Mouse (Mus musculus) limb, embryonic 15.5 days (tissue): ENCODE data around the gene P3h4. TPM values are rescaled to one million over a fixed set of nuclear protein-coding genes. Genes with fewer than 3 reads are reported as not detected.

Experiments
- ATAC-seq: fragments of 200-750 bp; cut with Nextera tagmentation; 2 replicates; pipeline ENCODE4 v1.8.0; 2017; ENCODE audit warnings: low read depth, moderate TSS enrichment; ENCODE audit not compliant: insufficient number of reproducible peaks, low FRiP score, low TSS enrichment
- H3K27ac ChIP-seq: fragments of 300-500 bp; sonication (generic); 2 replicates; pipeline ENCODE4 v1.5.1; 2015; ENCODE audit warnings: moderate library complexity, mild to moderate bottlenecking, inconsistent platforms
- H3K27me3 ChIP-seq: fragments of 300-500 bp; sonication (generic); 2 replicates; pipeline ENCODE4 v1.6.1; 2015; ENCODE audit warnings: inconsistent platforms
- H3K36me3 ChIP-seq: fragments of 300-500 bp; sonication (generic); 2 replicates; pipeline ENCODE4 v1.6.1; 2015; ENCODE audit warnings: inconsistent platforms
- H3K4me1 ChIP-seq: fragments of 300-500 bp; sonication (generic); 2 replicates; pipeline ENCODE4 v1.6.1; 2015; ENCODE audit warnings: inconsistent platforms
- H3K4me2 ChIP-seq: fragments of 300-500 bp; sonication (generic); 2 replicates; pipeline ENCODE4 v1.6.1; 2015; ENCODE audit warnings: mild to moderate bottlenecking, inconsistent platforms
- H3K4me3 ChIP-seq: fragments of 300-500 bp; sonication (generic); 2 replicates; pipeline ENCODE4 v1.5.1; 2015; ENCODE audit warnings: mild to moderate bottlenecking, inconsistent platforms
- H3K9ac ChIP-seq: fragments of 300-500 bp; sonication (generic); 2 replicates; pipeline ENCODE4 v1.6.1; 2015; ENCODE audit warnings: inconsistent platforms
- H3K9me3 ChIP-seq: fragments of 300-500 bp; sonication (generic); 2 replicates; pipeline ENCODE4 v1.6.1; 2016; ENCODE audit warnings: inconsistent platforms
- WGBS: fragments of 180-500 bp; shearing (Covaris S2); methylation state at CpG from one replicate; pipeline ENCODE4 v1.1.7; 2015; 5-methylcytosine and 5-hydroxymethylcytosine counted together
- polyA plus RNA-seq: library from polyadenylated mRNA; unstranded; fragments of >200 nt; fragmentation: Nextera tagmentation; extraction: Ambion mirVana; gene quantifications from 2 replicates; pipeline ENCODE4 v1.2.1, GENCODE M21; 2015

The P3h4 gene
- polyA plus RNA-seq, 1 experiment from 2014 or later: 107 TPM

DNA sequence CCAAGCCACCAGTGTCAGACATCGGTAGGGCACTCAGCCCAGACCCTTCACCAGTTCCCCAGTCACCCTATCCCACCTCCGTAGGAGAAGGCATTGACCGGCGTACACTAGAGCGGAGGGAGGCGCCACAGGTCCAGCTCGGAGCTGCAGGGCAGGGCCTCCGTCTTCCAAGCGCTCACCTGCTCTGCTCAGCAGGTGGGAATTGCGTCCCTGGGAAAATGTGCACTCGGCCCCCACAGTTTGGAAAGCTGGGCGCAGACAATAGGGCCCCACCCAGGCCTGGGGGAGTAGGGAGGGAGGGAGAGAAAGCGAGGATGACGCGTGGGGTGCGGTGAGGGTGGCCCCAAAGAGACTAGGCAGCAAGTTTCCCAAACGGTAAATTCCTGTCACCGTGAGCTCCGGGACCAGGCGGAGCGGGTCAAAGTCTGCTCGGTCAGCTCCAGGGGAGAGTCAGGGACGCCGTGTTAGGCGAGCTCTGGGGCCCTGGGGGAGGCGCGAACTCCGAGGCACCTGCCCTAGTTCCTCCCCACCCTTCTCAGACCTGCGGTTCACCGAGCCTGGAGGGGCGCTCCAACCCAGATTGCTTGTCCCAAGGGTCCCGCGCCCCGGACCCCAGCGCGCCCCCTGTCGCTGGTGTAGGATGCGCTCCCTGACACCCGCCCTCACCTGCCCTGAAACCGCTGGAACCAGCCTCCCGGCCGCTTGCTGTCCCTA lies 17.6 kb downstream of the P3h4 start:
- peak overlapping the region; percentile 85 for H3K27ac ChIP-seq
- H3K27me3 ChIP-seq: no peaks in the 10 kb centered on the region
- H3K9ac ChIP-seq: peak overlapping the region; percentile 68
- H3K9me3 ChIP-seq: no peaks in the 10 kb centered on the region
- H3K4me2 ChIP-seq: peak overlapping the region; percentile 83
- 2% methylated on average over 42 of the region's 42 CpGs for WGBS
- H3K36me3 ChIP-seq: no peaks in the 10 kb centered on the region
- H3K4me3 ChIP-seq: peak overlapping the region; percentile 75
- peak; percentile 21 for ATAC-seq
- H3K4me1 ChIP-seq: peaks cover 54% of the 10 kb centered on the region

DNA sequence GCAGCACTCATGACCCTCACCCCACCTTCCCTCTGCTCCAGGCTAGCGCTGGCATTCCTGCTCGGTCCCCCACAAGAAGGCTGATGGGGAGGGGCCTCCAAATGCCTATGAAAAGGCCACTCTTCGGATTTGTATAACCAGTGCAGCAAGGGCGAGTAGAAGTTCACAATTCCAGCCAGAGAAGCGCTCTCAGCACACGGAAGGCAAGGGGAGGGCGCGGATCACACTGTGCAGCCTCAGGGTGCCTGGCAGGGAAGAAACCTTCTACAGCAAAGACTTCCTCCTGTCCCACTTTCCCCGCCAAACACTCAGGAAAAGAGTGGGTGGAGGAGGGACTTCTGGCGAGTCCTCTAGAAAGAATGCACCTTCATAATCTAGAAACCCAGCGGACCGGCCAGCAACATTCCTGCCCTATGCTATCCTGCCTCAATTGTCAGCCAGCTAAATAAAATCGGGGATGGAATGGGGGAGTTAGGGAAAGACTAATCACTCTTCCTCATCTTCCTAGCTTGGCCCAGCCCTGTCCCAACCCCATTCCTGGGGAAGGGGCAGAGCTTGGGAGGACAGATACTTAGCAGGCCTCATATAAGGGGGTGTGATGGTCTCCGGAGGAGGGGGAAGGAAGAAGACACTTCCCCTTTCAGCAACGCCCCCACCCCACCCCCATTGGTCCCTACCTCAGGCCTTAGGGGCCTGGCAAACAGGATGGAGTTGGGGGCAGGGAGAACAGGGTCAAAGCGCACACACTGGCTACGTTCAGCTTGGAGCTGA lies 18.6 kb downstream of the P3h4 start:
- Histone ChIP-seq H3K9ac (peak overlapping the region; percentile 28; the same call in 1 of the 2 replicates), H3K4me3 (peak overlapping the region; percentile 75), H3K36me3 (no peaks in the 10 kb centered on the region), H3K4me1 (peaks cover 60% of the 10 kb centered on the region), H3K4me2 (peak overlapping the region; percentile 83), H3K27me3 (no peaks in the 10 kb centered on the region), H3K27ac (peak overlapping the region; percentile 68), H3K9me3 (no peaks in the 10 kb centered on the region)
- 36% methylated on average over 17 of the region's 17 CpGs for WGBS
- no peak for ATAC-seq

- no peaks in the 10 kb centered on the region for H3K27me3 ChIP-seq
- 30% methylated on average over 11 of the region's 11 CpGs for WGBS
- H3K4me1 ChIP-seq: peaks cover 69% of the 10 kb centered on the region
- H3K9ac ChIP-seq: no peak overlapping the region
- H3K4me2 ChIP-seq: peak overlapping the region; percentile 83
- no peak for ATAC-seq
- H3K27ac ChIP-seq: no peak overlapping the region
- peak overlapping the region; percentile 75 for H3K4me3 ChIP-seq
- H3K36me3 ChIP-seq: no peaks in the 10 kb centered on the region
- no peaks in the 10 kb centered on the region for H3K9me3 ChIP-seq
Measured at GRCm38 (mm10) chr11:100395200-100395599, 19.4 kb downstream of the P3h4 start.

DNA sequence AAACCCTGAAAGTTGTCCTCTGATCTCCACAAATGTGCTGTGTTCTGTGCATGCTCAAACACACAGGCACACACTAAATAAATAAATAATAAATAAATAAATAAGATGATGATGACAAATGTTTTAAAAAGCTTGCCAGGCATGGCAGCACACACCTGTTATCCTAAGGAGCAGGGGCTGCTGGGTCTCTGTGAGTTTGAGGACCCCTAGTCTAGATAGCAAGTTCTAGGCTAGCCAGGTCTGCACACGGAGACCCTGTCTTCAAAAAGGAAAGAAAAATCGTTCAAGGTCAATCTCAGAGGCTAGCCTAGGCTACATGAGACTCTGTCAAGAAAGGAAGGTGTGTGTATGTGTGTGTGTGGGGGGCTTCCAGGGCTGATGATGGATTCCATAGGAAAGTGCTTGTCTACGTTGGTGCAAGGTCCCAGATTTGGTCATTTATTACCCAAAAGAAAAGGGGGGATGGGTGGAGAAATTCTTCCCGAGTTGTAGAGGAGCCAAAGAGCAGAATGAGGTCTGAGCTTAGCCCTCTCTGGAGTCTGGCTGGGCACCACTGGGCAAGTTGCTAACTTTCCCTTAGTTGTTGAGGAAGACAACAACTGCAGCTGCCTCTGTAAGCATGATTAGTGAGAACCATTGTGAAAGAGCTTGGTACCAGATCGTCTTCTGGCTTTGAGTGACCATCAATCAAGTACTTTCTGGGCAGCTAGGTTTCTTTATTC lies 20.1 kb downstream of the P3h4 start:
- peak overlapping the region; percentile 75 for H3K4me3 ChIP-seq

DNA sequence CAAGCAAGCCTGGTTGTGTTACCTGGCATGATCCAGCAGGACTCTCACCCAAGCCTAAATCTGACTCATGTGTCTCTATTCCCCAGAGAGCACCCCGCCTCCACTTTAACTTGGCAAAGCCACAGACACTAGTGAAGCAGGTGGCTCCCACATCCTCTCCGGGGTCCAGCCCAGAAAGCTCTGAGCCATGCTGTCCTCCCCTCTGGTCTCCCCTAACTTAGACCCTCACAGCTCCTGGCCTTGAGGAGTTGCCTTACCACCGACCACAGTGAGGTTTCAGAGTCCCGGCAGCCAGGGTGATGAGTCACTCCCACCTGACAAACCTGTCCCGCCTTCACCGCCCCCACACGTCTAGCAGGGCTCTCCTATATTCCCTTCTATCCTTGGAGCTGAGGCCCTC lies 20.9 kb downstream of the P3h4 start:
- 56% methylated on average over 7 of the region's 7 CpGs for WGBS
- H3K4me1 ChIP-seq: peaks cover 72% of the 10 kb centered on the region
- ATAC-seq: no peak

More for the DNA sequence above, 20.1 kb downstream of the P3h4 start:
- WGBS: 61% methylated on average over 5 of the region's 5 CpGs
- peaks cover 70% of the 10 kb centered on the region for H3K4me1 ChIP-seq
- no peak overlapping the region for H3K27ac ChIP-seq
- H3K9me3 ChIP-seq: no peaks in the 10 kb centered on the region
- H3K36me3 ChIP-seq: no peaks in the 10 kb centered on the region
- peak overlapping the region; percentile 83; the same call in 1 of the 2 replicates for H3K4me2 ChIP-seq
- ATAC-seq: no peak
- no peaks in the 10 kb centered on the region for H3K27me3 ChIP-seq
- H3K9ac ChIP-seq: no peak overlapping the region

DNA sequence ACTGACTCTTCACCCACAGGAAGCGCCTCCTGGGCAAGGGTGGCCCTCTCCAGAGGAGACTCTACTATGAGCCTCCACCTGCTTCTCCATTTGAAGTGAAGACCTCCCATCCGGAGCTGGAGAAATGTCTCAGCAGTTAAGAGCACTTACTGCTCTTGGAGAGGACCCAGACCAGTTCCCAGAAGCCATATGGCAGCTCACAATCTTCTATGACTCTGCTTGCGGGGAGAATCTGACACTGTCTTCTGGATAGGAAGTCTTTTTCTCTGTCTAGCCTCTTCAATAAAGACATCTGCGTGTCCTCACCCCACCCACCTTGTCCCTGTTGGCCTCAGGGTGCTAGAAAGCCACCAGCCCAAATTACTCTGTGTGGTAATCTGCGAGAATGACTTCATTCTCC lies 21.7 kb downstream of the P3h4 start:
- Histone ChIP-seq H3K27me3 (no peaks in the 10 kb centered on the region), H3K4me1 (peaks cover 78% of the 10 kb centered on the region), H3K9me3 (no peaks in the 10 kb centered on the region), H3K9ac (no peak overlapping the region), H3K4me3 (no peak overlapping the region), H3K4me2 (no peak overlapping the region), H3K27ac (peak overlapping the region; percentile 65), H3K36me3 (no peaks in the 10 kb centered on the region)
- WGBS: 66% methylated on average over 5 of the region's 5 CpGs
- ATAC-seq: no peak

More for the DNA sequence above, 20.9 kb downstream of the P3h4 start:
- H3K9me3 ChIP-seq: no peaks in the 10 kb centered on the region
- peak overlapping the region; percentile 1; the same call in 1 of the 2 replicates for H3K4me3 ChIP-seq
- H3K27ac ChIP-seq: peak overlapping the region; percentile 65
- no peaks in the 10 kb centered on the region for H3K27me3 ChIP-seq
- no peak overlapping the region for H3K9ac ChIP-seq
- H3K4me2 ChIP-seq: 0 out of 2 replicates have a peak overlapping the region, but pooled peaks have one; percentile 10
- no peaks in the 10 kb centered on the region for H3K36me3 ChIP-seq

GRCm38 (mm10) chr11:100391884-100392345 lies 22.7 kb downstream of the P3h4 start:
- Histone ChIP-seq H3K4me1 (peaks cover 80% of the 10 kb centered on the region), H3K27ac (no peak overlapping the region), H3K4me2 (no peak overlapping the region), H3K9me3 (no peaks in the 10 kb centered on the region), H3K9ac (no peak overlapping the region), H3K27me3 (no peaks in the 10 kb centered on the region), H3K36me3 (no peaks in the 10 kb centered on the region), H3K4me3 (no peak overlapping the region)
- no peak for ATAC-seq
- 92% methylated on average over 7 of the region's 7 CpGs for WGBS

DNA sequence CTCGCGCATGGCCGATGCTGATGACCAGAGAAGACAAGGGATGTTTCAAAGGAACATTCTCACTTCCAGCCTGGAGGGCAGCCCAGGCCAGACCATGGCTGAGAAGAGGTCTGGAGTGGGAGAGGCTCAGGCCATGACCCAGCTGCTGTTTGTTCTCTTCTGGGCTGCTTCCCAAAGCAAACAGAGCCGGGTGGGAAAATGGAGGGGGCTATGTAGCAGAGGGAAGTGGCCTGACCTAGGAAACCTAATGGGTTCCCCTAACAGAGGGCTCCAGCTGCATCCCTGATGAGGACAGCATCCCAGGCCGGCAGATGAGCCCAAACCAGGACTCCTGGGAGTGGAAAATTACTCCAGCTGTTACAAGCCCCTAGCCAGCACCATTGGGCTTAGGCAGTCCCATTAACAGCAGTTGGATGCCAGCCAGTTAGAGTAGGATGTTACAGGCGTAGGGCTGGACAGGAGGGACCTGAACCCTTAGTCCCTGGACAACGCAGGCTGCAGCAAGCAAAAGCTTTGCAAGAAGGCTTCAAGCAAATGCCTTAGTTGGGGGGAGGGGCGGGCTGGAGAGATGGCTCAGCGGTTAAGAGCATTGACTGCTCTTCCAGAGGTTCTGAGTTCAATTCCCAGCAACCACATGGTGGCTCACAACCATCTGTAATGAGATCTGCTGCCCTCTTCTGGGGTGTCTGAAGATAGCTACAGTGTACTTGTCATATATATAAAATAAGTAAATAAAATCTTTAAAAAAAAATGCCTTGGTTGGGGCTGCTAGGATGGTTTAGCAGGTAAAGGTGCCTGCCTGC lies 23.4 kb downstream of the P3h4 start:
- no peak overlapping the region for H3K4me2 ChIP-seq
- peak overlapping the region; percentile 51 for H3K27ac ChIP-seq
- WGBS: 56% methylated on average over 9 of the region's 9 CpGs
- no peaks in the 10 kb centered on the region for H3K9me3 ChIP-seq
- no peak overlapping the region for H3K9ac ChIP-seq
- ATAC-seq: peak; percentile 50; the same call in 1 of the 2 replicates
- no peak overlapping the region for H3K4me3 ChIP-seq
- no peaks in the 10 kb centered on the region for H3K36me3 ChIP-seq
- H3K27me3 ChIP-seq: no peaks in the 10 kb centered on the region
- H3K4me1 ChIP-seq: peaks cover 80% of the 10 kb centered on the region

- H3K27me3 ChIP-seq: no peaks in the 10 kb centered on the region
- H3K4me2 ChIP-seq: no peak overlapping the region
- H3K36me3 ChIP-seq: peaks cover 7% of the 10 kb centered on the region
- no peak overlapping the region for H3K9ac ChIP-seq
- 53% methylated on average over 8 of the region's 8 CpGs for WGBS
- peaks cover 71% of the 10 kb centered on the region for H3K4me1 ChIP-seq
- H3K4me3 ChIP-seq: no peak overlapping the region
- no peaks in the 10 kb centered on the region for H3K9me3 ChIP-seq
- no peak for ATAC-seq
- H3K27ac ChIP-seq: peak overlapping the region; percentile 77
Measured at GRCm38 (mm10) chr11:100389931-100390445, 24.6 kb downstream of the P3h4 start.

GRCm38 (mm10) chr11:100388588-100388987 lies 26.0 kb downstream of the P3h4 start:
- 69% methylated on average over 6 of the region's 6 CpGs for WGBS
- H3K9me3 ChIP-seq: no peaks in the 10 kb centered on the region
- peaks cover 17% of the 10 kb centered on the region for H3K36me3 ChIP-seq
- H3K27me3 ChIP-seq: no peaks in the 10 kb centered on the region
- ATAC-seq: no peak
- H3K9ac ChIP-seq: no peak overlapping the region
- H3K4me3 ChIP-seq: no peak overlapping the region
- peaks cover 62% of the 10 kb centered on the region for H3K4me1 ChIP-seq
- peak overlapping the region; percentile 77 for H3K27ac ChIP-seq
- peak overlapping the region; percentile 31 for H3K4me2 ChIP-seq
